Mouse (Mus musculus): ENCODE measurements at regions not wholly inside any gene's neighbourhood (a gene's known extent, or its start where the extent isn't known, plus 50 kb on each side); places are given as distances from the start of the nearest gene placed in this dataset.

GRCm38 (mm10) chr9:74732451-74732850 is 129.3 kb upstream of the Onecut1 start:
- TF ChIP-seq CTCF (IDR thresholded peaks at IDR 0.05; ENCODE audit: low read depth, low read length) = no peak
- TF ChIP-seq POLR2A (IDR thresholded peaks at IDR 0.05; ENCODE audit: extremely low read depth, insufficient read depth, low read length) = no peak
